Mouse (Mus musculus): ENCODE results near the gene Fzr1.

Fzr1 gene

DNA sequence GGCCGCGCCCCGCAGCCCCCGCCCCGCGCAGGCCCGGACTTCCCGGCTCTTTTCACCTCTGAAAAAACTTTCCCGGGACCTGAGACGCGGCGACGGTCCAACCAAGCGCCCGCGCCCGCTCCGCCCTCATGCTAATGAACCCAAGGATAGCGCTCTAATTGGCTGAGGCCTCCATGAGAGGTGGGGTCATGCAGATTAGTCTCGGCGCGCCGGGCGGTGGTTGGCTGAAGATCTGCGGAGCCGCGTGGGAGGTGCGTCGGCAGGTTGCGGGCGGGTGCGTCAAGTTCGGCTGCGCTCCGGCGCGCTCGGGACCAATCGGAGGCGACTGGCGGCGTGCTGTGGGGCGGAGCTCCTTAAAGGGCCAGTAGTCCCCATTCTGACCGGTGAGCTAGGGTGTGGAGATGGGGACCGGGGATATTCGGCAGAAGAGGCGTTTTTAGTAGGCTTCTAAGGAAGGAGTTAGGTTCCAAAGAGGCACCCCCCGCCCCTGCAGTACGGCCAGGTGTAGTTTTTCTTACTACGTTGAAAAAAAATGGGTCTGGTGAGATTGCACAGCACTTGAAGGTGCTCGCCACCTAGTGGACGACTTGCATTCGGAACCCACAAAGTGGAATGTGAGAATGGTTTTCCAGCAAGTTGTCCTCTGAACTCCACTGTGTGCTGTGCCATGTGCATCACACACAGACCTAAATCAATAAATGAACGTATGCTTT lies 27.8 kb downstream of the Fzr1 start, which contains the start of gene Hmg20b:
Gene Hmg20b, minus strand, starts transcription at position 130 of the 713 bp plus-strand sequence.
- peak; percentile 100 for DNase-seq

GRCm38 (mm10) chr10:81349961-81350350 lies 28.4 kb downstream of the Fzr1 start:
- DNase-seq: no peak

DNA sequence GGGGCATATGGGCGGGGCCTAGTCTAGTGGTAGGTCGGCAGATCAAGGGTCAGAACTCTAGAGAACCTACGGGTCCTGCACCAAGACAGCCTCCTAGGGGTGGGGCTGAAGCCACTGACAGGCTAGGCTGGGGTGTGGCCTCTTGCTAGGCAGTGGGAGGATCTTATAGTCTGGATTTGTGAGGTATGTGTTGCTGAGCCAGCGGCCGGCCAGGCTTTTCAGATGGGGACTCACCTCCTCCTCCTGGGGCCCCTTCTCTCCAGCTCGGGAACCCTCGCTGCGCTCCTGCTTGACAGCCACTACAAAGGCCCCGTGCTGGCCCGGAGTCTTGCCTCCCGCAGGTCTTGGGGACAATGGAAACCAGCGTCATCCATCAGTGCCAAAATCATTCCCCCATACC lies 29.2 kb downstream of the Fzr1 start:
- DNase-seq: peak; percentile 73

DNA sequence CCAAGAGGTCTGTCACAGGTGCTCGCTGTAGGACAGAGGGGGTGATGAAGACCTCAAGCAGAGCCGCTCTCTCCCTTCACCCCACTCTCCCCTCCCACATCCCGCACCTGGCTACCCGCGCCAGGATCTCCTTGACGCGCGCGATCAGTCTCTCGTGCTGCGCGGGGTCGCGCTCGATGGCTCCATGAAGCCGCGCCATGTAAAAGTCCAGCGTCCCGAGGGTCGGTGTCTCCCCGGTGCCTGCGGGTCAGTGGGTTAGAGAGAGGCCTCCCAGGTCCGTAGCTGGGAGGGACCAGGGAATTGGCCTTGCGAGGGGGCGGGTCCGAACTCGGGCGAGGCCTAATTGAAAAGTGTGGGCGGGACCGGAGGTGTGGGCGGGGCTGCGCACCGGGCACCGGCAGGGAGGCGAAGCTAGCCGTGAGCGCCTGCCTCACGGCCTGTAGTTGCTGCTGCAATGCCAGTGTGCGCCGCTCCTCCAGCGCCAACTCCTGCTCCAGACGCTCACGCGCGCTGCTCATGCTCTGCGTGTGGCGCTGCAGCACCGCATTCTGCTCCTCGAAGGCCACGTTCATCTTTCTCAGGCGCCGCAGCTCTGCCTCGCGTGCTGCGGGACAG lies 31.8 kb downstream of the Fzr1 start:
- peak; percentile 88 for DNase-seq

DNA sequence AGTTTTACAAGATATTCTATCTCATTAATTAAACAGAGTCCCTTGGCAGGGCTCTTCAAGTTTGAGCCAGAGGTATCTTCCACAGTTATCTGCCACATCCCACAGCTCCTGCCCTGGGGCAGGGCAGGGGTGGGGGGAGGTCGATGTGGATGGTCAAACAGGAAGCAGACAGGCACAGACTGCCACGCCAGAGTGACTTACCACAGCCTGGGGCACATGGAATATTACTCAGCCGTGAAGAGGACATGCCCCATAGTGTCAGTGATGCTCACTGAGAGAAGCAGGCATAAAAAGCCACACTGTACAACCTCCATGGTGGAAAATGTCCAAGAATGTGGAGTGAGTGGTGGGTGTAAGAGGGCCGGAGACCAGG lies 33.2 kb downstream of the Fzr1 start:
- no peak for DNase-seq

GRCm38 (mm10) chr10:81344421-81345161 lies 33.7 kb downstream of the Fzr1 start:
- peak; percentile 56 for DNase-seq

- DNase-seq: peak; percentile 50
Observed at GRCm38 (mm10) chr10:81342686-81343505, 35.4 kb downstream of the Fzr1 start, which contains the start of gene Gipc3. Gene Gipc3 (minus strand): TSS chr10:81343266.

DNA sequence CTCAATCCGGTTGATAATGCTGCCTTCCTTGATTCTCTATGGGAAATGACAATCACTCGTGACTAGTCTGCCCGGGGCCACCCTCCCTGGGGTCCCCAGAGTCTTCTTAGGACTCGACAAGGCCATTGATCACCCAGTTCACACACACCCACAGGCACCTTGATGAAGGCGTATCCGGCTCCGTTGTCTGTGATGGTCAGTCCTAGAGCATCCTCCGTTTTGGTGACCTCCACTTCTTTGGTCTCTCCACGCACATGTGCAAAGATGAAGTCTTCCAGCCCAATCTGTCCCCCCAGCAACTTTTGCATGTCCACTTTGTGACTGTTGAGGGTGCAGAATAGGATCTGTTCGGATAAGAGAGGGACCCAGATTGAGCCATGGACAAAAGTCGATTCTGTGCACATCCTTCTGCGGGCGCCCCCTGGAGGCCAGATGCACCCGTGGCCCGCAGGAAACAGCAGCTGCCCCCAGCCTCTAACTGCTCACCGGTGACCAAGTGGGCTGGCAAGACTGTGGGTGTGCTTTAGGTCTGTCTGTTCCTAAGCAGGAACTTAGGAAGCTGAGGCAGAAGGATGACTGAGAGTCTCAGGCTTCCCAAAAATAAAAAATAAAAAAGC lies 36.9 kb downstream of the Fzr1 start:
- peak; percentile 90 for DNase-seq

DNA sequence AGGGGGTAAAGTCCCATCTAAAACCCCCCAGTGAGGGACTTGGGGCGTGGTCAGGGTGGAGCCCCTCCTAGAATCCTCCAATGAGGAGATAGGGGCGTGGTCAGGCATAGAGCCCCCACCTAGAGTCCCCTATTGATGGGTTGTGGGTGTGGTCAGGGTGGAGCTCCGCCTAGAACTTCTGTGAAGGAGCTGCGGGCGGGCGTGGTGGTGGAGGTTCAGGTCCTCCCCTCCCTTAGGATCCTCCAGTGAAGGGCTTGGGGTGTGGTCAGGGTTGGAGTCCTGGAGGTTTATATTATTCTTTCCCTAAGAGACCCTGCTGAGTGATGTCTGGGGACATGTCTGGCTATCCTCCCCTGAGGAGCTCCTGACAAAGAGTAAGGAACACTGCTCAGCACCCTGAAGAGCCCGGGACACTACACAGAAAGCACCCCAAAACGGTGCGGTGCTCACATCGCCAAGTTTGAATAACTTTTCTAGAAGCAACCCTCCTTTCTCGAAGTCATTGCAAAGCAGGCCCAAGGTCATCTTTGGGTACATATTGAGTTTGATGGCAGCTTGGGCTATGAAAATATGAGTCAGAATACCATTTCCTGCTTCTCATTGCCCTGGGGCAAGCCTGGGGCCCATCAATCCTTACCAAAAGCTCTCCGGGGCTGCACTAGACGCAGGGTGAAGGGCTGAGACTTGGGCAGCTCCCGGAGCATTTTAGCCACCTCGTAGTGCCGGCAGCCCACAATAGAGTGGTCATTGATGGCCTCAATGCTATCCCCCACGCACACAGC lies 37.6 kb downstream of the Fzr1 start:
- no peak for DNase-seq

DNA sequence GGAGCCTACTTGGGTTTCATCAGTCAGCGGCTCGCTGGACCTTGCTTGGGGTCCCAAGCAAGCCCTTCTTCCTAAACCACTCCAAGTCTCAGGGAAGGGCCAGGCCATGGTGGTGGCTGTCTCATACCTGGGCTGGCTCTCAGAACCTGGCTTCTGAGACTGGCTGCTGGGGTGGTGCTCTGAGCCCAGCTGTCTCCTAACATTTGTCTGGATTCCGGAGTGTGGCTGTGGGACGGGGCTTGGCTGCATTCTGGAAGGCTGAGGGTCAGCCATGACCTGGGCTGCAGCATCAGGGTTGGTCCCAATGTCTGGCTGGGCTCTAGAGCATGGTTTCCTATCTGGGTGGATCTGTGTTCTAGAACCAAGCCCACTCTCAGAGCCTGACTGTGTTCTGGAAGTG lies 41.8 kb downstream of the Fzr1 start:
- no peak for DNase-seq

GRCm38 (mm10) chr10:81335393-81336340 lies 42.6 kb downstream of the Fzr1 start:
- DNase-seq: peak; percentile 65

- DNase-seq: no peak
Observed at GRCm38 (mm10) chr10:81334324-81334723, 44.0 kb downstream of the Fzr1 start.

DNA sequence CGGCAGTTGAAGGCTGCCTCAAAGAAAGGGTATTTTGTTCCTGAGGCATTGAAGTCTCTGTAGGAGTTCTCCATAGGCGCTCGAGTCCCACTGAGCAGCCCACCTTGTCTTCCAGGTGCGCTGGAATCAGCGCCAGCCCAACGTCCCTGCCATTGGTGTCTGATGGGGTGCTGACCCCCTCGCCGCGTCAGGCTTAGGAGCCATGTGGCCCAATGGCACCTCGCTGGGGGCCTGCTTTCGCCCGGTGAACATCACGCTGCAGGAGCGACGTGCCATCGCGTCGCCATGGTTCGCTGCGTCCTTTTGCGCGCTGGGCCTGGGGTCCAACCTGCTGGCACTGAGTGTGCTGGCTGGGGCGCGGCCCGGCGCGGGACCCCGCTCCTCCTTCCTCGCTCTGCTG lies 46.0 kb downstream of the Fzr1 start:
- no peak for DNase-seq

DNA sequence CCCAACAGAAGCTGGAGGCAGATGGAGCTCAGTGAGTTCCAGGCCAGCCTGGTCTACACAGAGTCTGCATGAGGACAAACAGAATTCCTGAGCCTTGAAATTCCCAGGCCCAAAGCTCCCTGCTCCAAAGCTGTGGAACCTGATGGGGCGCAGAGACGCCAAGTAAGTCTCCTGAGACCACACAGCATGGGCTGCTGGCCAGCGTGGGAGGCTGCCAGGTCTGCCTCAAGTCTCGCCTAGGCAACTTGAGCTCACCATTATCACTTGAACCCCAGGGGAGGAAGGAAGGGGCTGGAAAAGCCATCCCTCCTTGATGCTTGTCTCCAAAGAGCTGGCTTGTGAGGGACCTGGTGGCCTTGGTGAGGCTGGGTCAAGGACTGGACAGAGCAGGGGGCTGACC lies 48.3 kb downstream of the Fzr1 start:
- DNase-seq: peak; percentile 59

DNA sequence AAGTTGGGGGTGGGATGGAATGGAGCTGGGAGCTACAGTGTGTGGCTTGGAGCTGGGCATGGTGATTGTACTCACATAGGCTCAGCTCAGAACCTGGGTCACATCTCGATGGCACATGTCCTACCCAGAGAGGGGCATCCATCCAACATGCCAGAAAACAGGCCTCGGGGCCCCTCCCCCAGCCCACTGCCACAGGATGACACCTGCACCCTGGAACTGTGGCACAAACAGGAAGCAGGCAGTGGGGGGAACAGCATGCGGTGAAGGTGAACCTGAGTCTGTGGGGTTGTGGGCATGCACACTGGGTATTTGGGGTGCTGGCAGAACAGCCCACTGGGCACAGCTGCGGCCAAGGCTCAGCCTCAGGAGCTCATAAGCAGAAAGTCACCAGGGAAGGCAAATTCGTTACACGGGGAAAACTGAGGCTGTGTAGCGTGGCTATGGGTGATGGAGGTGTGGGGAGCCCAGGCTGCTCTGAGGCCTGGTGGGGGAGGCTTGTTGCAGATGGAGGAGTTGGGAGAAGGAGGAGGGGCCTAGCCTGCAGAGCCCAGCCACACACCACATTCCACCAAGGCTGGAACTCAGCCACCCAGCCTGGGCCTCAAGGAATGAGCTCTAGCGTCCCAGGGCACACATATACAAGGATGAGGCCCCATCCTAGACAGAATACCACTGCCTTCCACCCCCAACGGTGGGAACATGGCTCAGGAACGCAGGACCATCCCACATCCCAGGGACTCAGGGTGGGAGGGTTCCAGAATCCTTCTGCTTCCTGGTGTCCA lies 48.9 kb downstream of the Fzr1 start:
- peak; percentile 78 for DNase-seq

DNA sequence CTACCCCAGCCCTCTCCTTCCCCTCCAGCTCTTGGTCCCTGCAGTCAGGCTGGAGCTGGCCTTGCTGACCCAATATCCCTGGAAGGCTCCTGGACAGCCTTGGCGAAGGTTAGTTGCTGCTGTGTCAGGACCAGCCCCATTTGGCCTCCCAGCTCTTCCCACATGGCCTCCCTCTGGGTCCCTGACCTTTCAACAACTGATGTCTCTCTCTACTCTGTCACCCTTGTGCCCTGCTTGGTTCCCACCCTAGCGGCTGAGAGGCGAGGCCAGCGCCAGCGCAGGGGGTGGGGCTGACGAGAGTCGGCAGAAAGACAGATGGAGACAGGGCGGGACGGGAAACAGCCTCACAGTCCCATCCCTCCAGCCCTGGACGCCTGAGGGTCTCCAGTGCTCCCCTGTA lies 49.9 kb downstream of the Fzr1 start, which contains the start of gene Tbxa2r:
Gene Tbxa2r, plus strand, starts transcription at position 346 of the 400 bp plus-strand sequence.
- DNase-seq: peak; percentile 80

DNA sequence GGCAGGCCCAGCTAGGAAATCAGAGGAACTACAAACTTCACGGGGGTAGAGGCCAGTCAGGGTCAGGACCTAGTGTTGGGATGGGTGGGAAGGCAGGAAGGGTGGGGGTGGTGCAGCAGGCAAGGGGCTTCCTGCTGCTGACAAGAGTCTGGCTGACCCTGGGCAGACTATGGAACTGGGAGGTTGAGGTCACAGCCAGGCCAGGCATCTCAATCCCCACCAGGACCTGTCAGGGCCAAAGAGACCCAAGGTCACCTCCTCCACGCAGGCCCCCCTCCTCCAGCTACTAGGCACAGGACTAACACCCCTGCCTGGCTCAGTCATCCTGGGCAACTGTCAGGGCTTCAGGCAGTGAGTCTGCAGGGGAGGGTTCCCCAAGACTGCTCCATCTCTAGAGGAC lies 50.4 kb downstream of the Fzr1 start:
- DNase-seq: peak; percentile 64

DNA sequence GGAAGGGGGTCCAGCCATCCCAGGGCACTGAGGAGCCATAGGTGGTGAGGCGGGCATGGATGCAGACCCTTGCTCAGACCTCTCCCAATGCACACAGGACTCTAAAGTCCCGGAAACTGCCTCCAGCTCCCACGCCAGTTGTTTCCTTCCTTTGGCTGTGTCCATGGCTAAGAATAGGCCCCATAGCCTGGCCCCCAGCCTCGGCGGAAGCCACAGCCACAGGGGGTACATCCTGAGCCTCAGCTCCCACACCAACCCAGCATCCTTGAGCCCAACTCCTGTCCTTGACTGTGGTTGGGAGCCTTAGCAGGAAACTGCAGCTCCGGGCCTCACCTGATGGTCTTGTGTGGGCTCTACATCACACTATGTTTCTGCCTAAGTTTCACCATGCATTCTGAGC lies 51.5 kb downstream of the Fzr1 start:
- DNase-seq: peak; percentile 76

GRCm38 (mm10) chr10:81325781-81326180 lies 52.5 kb downstream of the Fzr1 start:
- no peak for DNase-seq

GRCm38 (mm10) chr10:81325176-81325575 lies 53.1 kb downstream of the Fzr1 start:
- DNase-seq: no peak

All from kidney, postnatal 10 days (tissue).